Mouse (Mus musculus) ES-E14 (cell line): ENCODE measurements around the gene Knop1.

ENCODE experiments used
- CHD2 ChIP-seq: IDR thresholded peaks from 2 replicates; pipeline ENCODE4 v1.6.1; 2014; ENCODE audit warnings: mild to moderate bottlenecking, low read depth, low read length, inconsistent platforms
- MAFK ChIP-seq: IDR thresholded peaks from 2 replicates; pipeline ENCODE4 v1.6.1; 2014; ENCODE audit warnings: mild to moderate bottlenecking, low read depth, low read length, inconsistent platforms; ENCODE audit not compliant: insufficient read depth
- ZC3H11A ChIP-seq: IDR thresholded peaks from 2 replicates; pipeline ENCODE4 v1.6.1; 2012; ENCODE audit warnings: low read depth, mild to moderate bottlenecking, inconsistent platforms, low read length, borderline replicate concordance
- ZNF384 ChIP-seq: IDR thresholded peaks from 2 replicates; pipeline ENCODE4 v1.6.1; 2012; ENCODE audit warnings: low read depth, low read length, inconsistent platforms

GRCm38 (mm10) chr7:118848796-118849195 lies 7.3 kb downstream of the Knop1 start:
- TF ChIP-seq ZC3H11A: no peak
- no peak for TF ChIP-seq MAFK
- TF ChIP-seq ZNF384: no peak
- TF ChIP-seq CHD2: peak; percentile 86
